19 mouse cellular contexts compared by ENCODE assay signal in the genomic region with DNA sequence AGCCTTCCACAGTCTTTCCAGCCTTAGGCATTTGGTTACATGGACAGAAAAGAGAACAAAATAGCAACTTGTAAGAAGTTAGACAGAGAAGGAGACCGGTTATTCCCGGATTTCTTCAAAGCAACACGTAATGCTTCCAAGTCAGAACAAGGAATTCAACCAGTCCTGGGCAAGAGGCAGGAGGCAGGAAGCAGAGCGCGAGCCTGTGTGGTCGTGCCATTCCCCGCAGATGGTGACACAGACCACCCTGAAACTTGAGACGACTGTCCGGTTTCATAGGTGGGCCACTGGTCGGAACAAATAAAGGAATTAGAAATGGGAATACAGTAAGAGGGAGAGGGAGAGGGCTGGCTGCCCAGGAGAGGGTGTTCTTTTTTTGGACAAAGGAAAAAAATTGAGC. TPM values are rescaled to one million over a fixed set of nuclear protein-coding genes. Genes with fewer than 3 reads are reported as not detected.
DNase-seq lines count a peak whose midpoint lies in the region; ATAC-seq lines count a peak whose summit lies in the region.
"Had no signal": no experiment of that assay in that cellular context is flagged by ENCODE, and none has a peak within 500 bp of the region (broad histone marks: within the 10 kb centered on the region; RNA-seq: fewer than 3 reads in every experiment).

No protein-coding gene starts in this region.

- WGBS in heart, embryonic 11.5 days (ENCODE audit: insufficient replicate concordance) = 30% methylated on average over 10 of the region's 10 CpGs
- 22% methylated on average over 10 of the region's 10 CpGs for WGBS in kidney, embryonic 14.5 days
- WGBS in embryonic facial prominence, embryonic 10.5 days = 50% methylated on average over 10 of the region's 10 CpGs
- 26% methylated on average over 10 of the region's 10 CpGs for WGBS in limb, embryonic 11.5 days
- 57% methylated on average over 10 of the region's 10 CpGs for WGBS in neural tube, embryonic 15.5 days

- H3K9me3 ChIP-seq in heart, embryonic 11.5 days (replicated peaks; ENCODE audit: control insufficient read depth, low read length) = no peaks in the 10 kb centered on the region
- H3K9me3 ChIP-seq in kidney, embryonic 14.5 days (ENCODE audit: control insufficient read depth, low read length) = no peaks in the 10 kb centered on the region
- no peaks in the 10 kb centered on the region for H3K9me3 ChIP-seq in embryonic facial prominence, embryonic 10.5 days
- H3K9me3 ChIP-seq in limb, embryonic 11.5 days (ENCODE audit: control insufficient read depth, low read length) = no peaks in the 10 kb centered on the region
- H3K9me3 ChIP-seq in neural tube, embryonic 15.5 days (replicated peaks) = no peaks in the 10 kb centered on the region
- H3K9me3 ChIP-seq: forebrain, embryonic 12.5 days; midbrain, embryonic 12.5 days; neural tube, embryonic 13.5 days had no signal

- H3K4me3 ChIP-seq in heart, embryonic 11.5 days (ENCODE audit: low read depth, low read length) = no peak overlapping the region
- H3K4me3 ChIP-seq in kidney, embryonic 14.5 days (ENCODE audit: low read length) = no peak overlapping the region
- no peak overlapping the region for H3K4me3 ChIP-seq in embryonic facial prominence, embryonic 10.5 days
- H3K4me3 ChIP-seq in limb, embryonic 11.5 days (ENCODE audit: low read depth, low read length) = no peak overlapping the region
- H3K4me3 ChIP-seq in neural tube, embryonic 15.5 days (replicated peaks) = no peak overlapping the region
- H3K4me3 ChIP-seq: forebrain, embryonic 12.5 days; midbrain, embryonic 12.5 days; neural tube, embryonic 13.5 days had no signal

- no peaks in the 10 kb centered on the region for H3K36me3 ChIP-seq in heart, embryonic 11.5 days (ENCODE audit: control insufficient read depth, insufficient read depth, low read length)
- no peaks in the 10 kb centered on the region for H3K36me3 ChIP-seq in kidney, embryonic 14.5 days (ENCODE audit: control insufficient read depth, insufficient read depth, low read length)
- no peaks in the 10 kb centered on the region for H3K36me3 ChIP-seq in embryonic facial prominence, embryonic 10.5 days (replicated peaks)
- H3K36me3 ChIP-seq in limb, embryonic 11.5 days (ENCODE audit: control insufficient read depth, insufficient read depth, low read length) = no peaks in the 10 kb centered on the region
- no peaks in the 10 kb centered on the region for H3K36me3 ChIP-seq in neural tube, embryonic 15.5 days
- H3K36me3 ChIP-seq: forebrain, embryonic 12.5 days; midbrain, embryonic 12.5 days; neural tube, embryonic 13.5 days had no signal

- H3K27ac ChIP-seq in heart, embryonic 11.5 days (ENCODE audit: low read depth, low read length) = peak overlapping the region; percentile 87
- H3K27ac ChIP-seq in kidney, embryonic 14.5 days (ENCODE audit: low read depth, low read length) = peak overlapping the region; percentile 62; the same call in 1 of the 2 replicates
- peak overlapping the region; percentile 54; the same call in 1 of the 2 replicates for H3K27ac ChIP-seq in embryonic facial prominence, embryonic 10.5 days (replicated peaks)
- no peak overlapping the region for H3K27ac ChIP-seq in limb, embryonic 11.5 days (replicated peaks; ENCODE audit: low read depth, low read length)
- H3K27ac ChIP-seq in neural tube, embryonic 15.5 days (replicated peaks) = no peak overlapping the region
- H3K27ac ChIP-seq: forebrain, embryonic 12.5 days; hindbrain, postnatal 0 days; midbrain, embryonic 12.5 days; neural tube, embryonic 13.5 days had no signal

- H3K9ac ChIP-seq in heart, embryonic 11.5 days (ENCODE audit: low read depth, low read length) = peak overlapping the region; percentile 10; the same call in 1 of the 2 replicates
- no peak overlapping the region for H3K9ac ChIP-seq in kidney, embryonic 14.5 days (ENCODE audit: low read depth, low read length)
- H3K9ac ChIP-seq in limb, embryonic 11.5 days (ENCODE audit: low read length) = no peak overlapping the region
- H3K9ac ChIP-seq in neural tube, embryonic 15.5 days (replicated peaks) = no peak overlapping the region
- H3K9ac ChIP-seq: forebrain, embryonic 12.5 days; midbrain, embryonic 12.5 days; neural tube, embryonic 13.5 days had no signal

- peak overlapping the region; percentile 19; the same call in 1 of the 2 replicates for H3K4me2 ChIP-seq in heart, embryonic 11.5 days
- H3K4me2 ChIP-seq in kidney, embryonic 14.5 days (replicated peaks; ENCODE audit: low read depth, low read length) = no peak overlapping the region
- no peak overlapping the region for H3K4me2 ChIP-seq in limb, embryonic 11.5 days (ENCODE audit: low read depth, severe bottlenecking)
- no peak overlapping the region for H3K4me2 ChIP-seq in neural tube, embryonic 15.5 days
- H3K4me2 ChIP-seq: forebrain, embryonic 12.5 days; midbrain, embryonic 12.5 days; neural tube, embryonic 13.5 days had no signal

- intact Hi-C loops in heart, postnatal 14 days (cut with DNase I) = no loop called here

- DNase-seq in heart, postnatal 14 days = no peak
- DNase-seq in kidney, adult 9 months = no peak
- DNase-seq in embryonic facial prominence, embryonic 10.5 days (ENCODE audit: low spot score) = peak; percentile 44
- DNase-seq in limb, embryonic 11.5 days (ENCODE audit: low spot score) = peak; percentile 49
- DNase-seq: adrenal gland, postnatal 14 days; cerebellum, adult 11-12 months; kidney, adult 11 months; left cerebral cortex, postnatal 4 days; lung, postnatal 36 days; right cerebral cortex, postnatal 4 days; thymus, postnatal 4 days had no signal

- H3K27me3 ChIP-seq in heart, embryonic 11.5 days (ENCODE audit: control insufficient read depth, insufficient read depth, low read length) = no peaks in the 10 kb centered on the region
- H3K27me3 ChIP-seq in kidney, embryonic 14.5 days (ENCODE audit: control insufficient read depth, insufficient read depth, low read length) = no peaks in the 10 kb centered on the region
- H3K27me3 ChIP-seq in embryonic facial prominence, embryonic 10.5 days (replicated peaks; ENCODE audit: low read depth, poor library complexity, severe bottlenecking) = peaks cover 13% of the 10 kb centered on the region
- H3K27me3 ChIP-seq in limb, embryonic 11.5 days (ENCODE audit: control insufficient read depth, insufficient read depth, low read length) = no peaks in the 10 kb centered on the region
- H3K27me3 ChIP-seq in neural tube, embryonic 15.5 days (replicated peaks) = peaks cover 8% of the 10 kb centered on the region

- no peak for ATAC-seq in heart, embryonic 11.5 days (replicated peaks; ENCODE audit: insufficient number of reproducible peaks, low FRiP score, low TSS enrichment)
- no peak for ATAC-seq in kidney, embryonic 14.5 days (ENCODE audit: low FRiP score, low TSS enrichment)
- ATAC-seq in limb, embryonic 11.5 days (ENCODE audit: insufficient number of reproducible peaks, low FRiP score, low TSS enrichment, low read depth) = no peak
- ATAC-seq in erythroid progenitor cell, adult 5-6 weeks (replicated peaks; ENCODE audit: low FRiP score, poor library complexity, severe bottlenecking) = no peak
- no peak for ATAC-seq in neural tube, embryonic 15.5 days (ENCODE audit: low FRiP score)
- ATAC-seq: hindbrain, postnatal 0 days had no signal

- peaks cover 27% of the 10 kb centered on the region for H3K4me1 ChIP-seq in heart, embryonic 11.5 days (ENCODE audit: control insufficient read depth, insufficient read depth, low read length)
- H3K4me1 ChIP-seq in kidney, embryonic 14.5 days (ENCODE audit: control insufficient read depth, insufficient read depth, low read length) = peaks cover 16% of the 10 kb centered on the region
- H3K4me1 ChIP-seq in embryonic facial prominence, embryonic 10.5 days = peaks cover 22% of the 10 kb centered on the region
- H3K4me1 ChIP-seq in limb, embryonic 11.5 days (ENCODE audit: control insufficient read depth, insufficient read depth, low read length) = no peaks in the 10 kb centered on the region
- no peaks in the 10 kb centered on the region for H3K4me1 ChIP-seq in neural tube, embryonic 15.5 days
- H3K4me1 ChIP-seq: neural tube, embryonic 13.5 days had no signal

RNA-seq across cellular contexts. Expression of a gene that starts 6.1 kb away (rescaled TPM):
- 6.4 and 8.3 TPM in 2 replicates for polyA plus RNA-seq in heart, embryonic 11.5 days (2014; fragmentation: Nextera tagmentation; extraction: Ambion mirVana)
- 10 to 100 TPM; 19.1 to 20.8 TPM for total RNA-seq in heart, postnatal 14 days (2021)
- polyA plus RNA-seq in kidney, embryonic 14.5 days (2014; fragmentation: Nextera tagmentation; extraction: Ambion mirVana) = 5.9 and 10.0 TPM in 2 replicates
- 2.2 and 2.8 TPM in 2 replicates for polyA plus RNA-seq in embryonic facial prominence, embryonic 10.5 days (2016; fragmentation: Nextera tagmentation; extraction: Ambion mirVana)
- polyA plus RNA-seq in limb, embryonic 11.5 days (2014; fragmentation: Nextera tagmentation; extraction: Ambion mirVana) = 2.5 TPM in 2 replicates
- total RNA-seq in erythroid progenitor cell, adult 5-6 weeks (2015; ENCODE audit: low replicate concordance) = 31.9 and 33.9 TPM in 2 replicates
- 24.4 and 25.9 TPM in 2 replicates for total RNA-seq in erythroid progenitor cell, adult 5-6 weeks (2017; ENCODE audit: low replicate concordance)
- 0.96 and 3.2 TPM in 2 replicates for polyA plus RNA-seq in neural tube, embryonic 15.5 days (2015; fragmentation: Nextera tagmentation; extraction: Ambion mirVana)

RNA-seq across cellular contexts. Expression of a gene that starts 45.8 kb away (rescaled TPM):
- polyA plus RNA-seq in heart, embryonic 11.5 days (2014; fragmentation: Nextera tagmentation; extraction: Ambion mirVana) = 0.77 and 0.99 TPM in 2 replicates
- total RNA-seq in heart, postnatal 14 days (2021) = under 1 TPM; 0.33 to 0.54 TPM
- 0.18 and 0.23 TPM in 2 replicates for polyA plus RNA-seq in kidney, embryonic 14.5 days (2014; fragmentation: Nextera tagmentation; extraction: Ambion mirVana)
- polyA plus RNA-seq in embryonic facial prominence, embryonic 10.5 days (2016; fragmentation: Nextera tagmentation; extraction: Ambion mirVana) = 0.15 and 0.19 TPM in 2 replicates
- 0.03 and 0.14 TPM in 2 replicates for polyA plus RNA-seq in limb, embryonic 11.5 days (2014; fragmentation: Nextera tagmentation; extraction: Ambion mirVana)
- 0.36 TPM in 1 of 2 replicates, not detected in the other for total RNA-seq in erythroid progenitor cell, adult 5-6 weeks (2015; ENCODE audit: low replicate concordance)
- total RNA-seq in erythroid progenitor cell, adult 5-6 weeks (2017; ENCODE audit: low replicate concordance) = 0.13 TPM in 1 of 2 replicates, not detected in the other
- polyA plus RNA-seq in neural tube, embryonic 15.5 days (2015; fragmentation: Nextera tagmentation; extraction: Ambion mirVana) = 5.4 and 6.0 TPM in 2 replicates

Comparison
In these comparisons a context has a peak if more than half of its experiments do, and no peak if none do; other contexts are left out.
1. H3K27ac ChIP-seq: peak in heart, embryonic 11.5 days (single experiment), kidney, embryonic 14.5 days (single experiment) and embryonic facial prominence, embryonic 10.5 days (single experiment); none in limb, embryonic 11.5 days (single experiment) and neural tube, embryonic 15.5 days (single experiment).
2. DNase-seq: peak in embryonic facial prominence, embryonic 10.5 days (single experiment) and limb, embryonic 11.5 days (single experiment); none in heart, postnatal 14 days (0 of 2) and kidney, adult 9 months (single experiment).